Mouse (Mus musculus) testis, postnatal 10 days (tissue): ENCODE measurements at regions not wholly inside any gene's neighbourhood (a gene's known extent, or its start where the extent isn't known, plus 50 kb on each side); places are given as distances from the start of the nearest gene placed in this dataset.
"Not testable (repeated sequence)": the region's sequence is repeated elsewhere in the genome, so short reads cannot be mapped to it uniquely, and the experiment has no call there.

Experiments
- DNase-seq: peaks from one replicate; pipeline ENCODE4 v3.0.0; 2021; ENCODE audit warnings: low spot score

DNA sequence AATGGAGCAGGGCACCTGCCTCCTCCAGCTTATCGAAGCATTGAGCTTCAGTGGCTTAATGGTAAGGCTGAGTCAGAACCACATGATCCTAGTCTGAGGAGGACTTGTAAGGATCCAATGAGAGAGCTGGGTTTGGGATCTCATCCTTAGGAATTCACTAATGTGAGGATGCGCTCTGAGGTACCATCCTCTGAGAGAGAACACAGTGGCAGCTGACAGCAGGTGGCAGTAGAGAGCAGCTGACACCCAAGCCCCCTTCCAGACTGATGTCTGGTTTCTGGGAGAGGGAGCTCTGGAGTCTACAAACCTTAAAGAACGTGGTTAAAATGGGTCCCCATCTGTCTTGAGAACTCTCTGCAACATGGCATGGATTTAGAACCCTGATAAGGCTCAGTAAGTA is 137.8 kb downstream of the B3glct start:
- DNase-seq, result peak; percentile 80

DNA sequence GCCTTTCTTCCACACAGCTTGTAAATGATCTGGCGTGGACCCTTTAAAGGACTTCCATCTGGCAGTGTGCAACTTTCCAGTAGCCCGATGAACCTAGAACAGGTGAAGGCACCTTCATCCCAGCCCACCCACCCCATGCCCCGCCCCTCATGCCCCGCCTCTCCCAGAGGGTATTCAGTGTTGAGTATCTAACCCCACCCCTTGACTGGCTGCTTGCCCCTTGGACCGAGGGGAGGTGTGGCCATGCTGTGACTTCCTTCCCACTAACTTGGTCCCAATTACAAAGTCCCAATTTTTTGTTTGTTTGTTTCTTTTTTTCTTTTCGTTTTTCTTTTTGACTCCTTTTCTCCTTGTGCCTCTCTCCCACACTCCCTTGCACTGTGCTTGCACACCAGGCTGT is 140.8 kb downstream of the B3glct start:
- DNase-seq, result no peak

DNA sequence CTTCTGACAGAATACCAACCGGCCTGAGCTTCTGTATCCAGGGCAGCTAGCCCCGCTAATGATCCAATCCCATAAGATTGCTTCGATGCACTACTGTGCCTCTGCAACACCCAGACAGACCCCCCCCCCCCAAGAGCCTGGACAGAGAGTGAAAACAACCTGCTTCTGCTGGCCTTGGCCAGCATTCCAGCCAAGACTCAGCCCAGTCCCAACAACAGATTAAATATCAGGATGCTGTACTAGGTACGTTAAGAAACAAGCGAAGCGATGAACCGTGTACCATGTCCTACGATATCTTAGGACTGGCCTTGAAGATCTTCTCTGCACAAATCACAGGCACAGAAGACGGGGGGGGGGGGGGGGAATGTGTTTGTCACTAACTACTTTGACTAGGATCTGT is 145.8 kb downstream of the B3glct start:
- DNase-seq, result no peak

DNA sequence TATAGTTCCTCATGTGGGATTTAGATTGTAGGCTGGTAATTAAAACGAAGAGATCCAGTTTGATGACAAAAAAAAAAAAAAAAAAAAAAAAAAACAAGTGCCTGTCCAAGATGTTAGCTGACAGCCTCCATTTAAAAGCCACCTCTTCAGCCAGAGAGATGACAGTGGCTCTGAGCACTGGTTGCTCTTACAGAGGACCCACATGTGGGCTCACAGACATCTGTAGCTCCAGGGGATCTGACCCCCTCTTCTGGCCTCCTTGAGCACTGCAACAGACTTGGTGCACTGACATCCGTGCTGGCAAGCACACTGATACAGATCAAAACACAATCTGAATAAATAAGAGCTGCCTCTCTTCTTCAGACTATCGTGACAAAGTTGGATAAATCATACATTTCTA is 149.6 kb downstream of the B3glct start:
- DNase-seq, result no peak

DNA sequence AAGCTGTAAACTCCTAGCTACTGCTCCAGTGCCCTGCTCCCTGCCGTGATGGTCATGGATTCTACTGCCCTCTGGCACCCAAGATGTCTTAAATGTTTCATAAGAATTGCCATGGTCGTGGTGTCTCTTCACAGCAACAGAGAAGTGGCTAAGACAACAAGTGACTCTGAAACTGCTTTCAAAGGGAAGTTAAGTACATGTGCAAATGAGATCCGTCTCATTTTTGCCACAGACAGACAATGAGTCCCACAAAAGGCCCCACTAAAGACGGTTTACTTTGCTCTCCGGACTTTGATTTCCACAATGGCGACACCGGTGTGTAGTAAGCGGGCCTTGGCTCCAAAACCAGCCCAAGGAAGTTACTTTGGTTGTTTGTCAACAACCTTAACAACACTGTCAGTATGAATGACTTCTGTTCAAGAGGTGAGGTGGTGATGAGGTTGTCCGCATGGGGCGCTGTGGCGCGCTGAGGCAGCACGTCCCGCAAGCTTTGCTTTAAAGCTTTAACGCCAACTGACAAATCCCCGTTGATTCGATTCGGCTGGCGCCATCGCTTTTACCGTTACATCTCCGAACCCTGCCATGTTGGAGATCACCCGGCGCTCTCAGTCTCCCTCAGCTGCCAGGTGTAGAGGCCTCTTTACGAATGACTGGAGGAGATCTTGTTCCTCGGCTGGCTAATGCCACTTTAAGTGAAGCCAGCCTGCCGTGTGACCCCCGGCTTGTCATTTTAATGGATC is 153.3 kb downstream of the B3glct start:
- DNase-seq, result peak; percentile 83

DNA sequence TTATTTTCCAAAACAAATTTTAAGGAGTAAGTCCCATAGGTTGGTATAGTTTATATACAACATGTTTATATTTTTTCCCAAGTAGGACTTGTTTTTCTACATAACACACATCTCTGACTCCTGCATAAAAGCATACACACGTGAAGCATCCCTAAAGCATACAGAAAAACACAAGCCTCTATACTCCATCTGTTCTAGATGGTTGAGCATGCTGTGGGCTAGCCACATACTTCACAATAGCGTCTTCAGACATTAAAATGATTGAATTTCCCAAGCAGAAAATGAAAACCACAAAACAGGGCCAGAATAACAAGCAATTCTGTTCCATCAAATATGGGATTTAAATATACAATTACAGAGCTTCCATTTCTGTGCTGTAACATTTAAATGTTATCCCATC is 159.3 kb downstream of the B3glct start:
- no peak for DNase-seq

DNA sequence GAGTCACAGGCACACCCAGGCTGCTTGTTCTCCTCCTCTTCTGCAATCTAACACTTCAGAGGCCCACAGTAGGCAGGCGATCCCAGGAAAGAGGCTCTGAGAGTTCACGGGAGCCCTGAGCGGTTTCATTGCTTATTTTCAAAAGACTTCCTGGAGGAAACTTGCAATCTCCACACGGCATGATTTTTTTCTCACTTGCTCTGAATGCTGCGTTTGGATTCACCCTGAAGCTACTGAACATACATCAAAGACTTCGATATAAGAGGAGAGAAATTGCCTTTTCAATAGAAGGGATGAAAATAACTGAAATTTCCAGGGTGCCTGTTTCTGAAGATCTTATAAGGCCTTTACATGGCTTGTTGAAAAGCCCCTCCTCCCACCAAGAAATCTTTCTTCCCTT is 164.5 kb downstream of the B3glct start:
- DNase-seq, result no peak

DNA sequence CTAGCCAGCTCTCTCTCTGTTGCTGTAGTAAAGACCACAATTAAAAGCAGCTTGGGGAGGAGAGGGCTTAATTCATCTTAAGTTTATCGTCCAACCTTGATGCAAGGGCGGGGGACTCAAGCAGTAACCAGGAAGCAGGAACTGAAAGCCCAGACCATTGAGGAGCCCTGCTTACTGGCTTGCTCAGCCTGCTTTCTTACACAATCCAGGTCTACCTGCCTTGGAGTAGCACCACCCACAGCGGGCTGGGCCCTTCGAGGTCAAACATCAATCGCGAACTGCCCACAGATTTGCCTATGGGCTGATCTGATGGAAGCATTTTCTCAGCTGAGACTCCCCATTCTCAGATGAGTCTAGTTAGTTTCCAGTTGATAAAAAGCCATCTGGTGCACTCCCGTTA is 165.3 kb downstream of the B3glct start:
- DNase-seq, result no peak

DNA sequence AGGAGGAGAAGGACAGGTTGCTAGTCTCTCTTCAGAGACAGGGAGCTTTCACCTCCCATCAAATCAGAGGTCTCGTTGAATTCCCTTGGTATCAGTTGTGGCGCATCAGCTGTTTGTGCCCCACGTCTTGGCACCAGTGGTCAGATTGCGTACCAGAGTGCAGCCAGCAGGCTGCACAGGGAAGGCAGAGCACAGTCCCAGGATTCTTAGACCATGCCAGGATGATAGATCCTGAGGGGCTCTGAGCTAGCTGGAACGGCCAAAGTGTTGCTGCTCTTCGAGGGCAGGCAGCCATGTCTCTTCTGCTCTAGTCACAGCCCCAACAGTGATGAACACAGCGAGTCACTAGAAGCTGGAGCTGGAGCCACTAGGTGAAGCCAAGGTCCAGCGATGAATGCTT is 167.2 kb downstream of the B3glct start:
- DNase-seq, result no peak

DNA sequence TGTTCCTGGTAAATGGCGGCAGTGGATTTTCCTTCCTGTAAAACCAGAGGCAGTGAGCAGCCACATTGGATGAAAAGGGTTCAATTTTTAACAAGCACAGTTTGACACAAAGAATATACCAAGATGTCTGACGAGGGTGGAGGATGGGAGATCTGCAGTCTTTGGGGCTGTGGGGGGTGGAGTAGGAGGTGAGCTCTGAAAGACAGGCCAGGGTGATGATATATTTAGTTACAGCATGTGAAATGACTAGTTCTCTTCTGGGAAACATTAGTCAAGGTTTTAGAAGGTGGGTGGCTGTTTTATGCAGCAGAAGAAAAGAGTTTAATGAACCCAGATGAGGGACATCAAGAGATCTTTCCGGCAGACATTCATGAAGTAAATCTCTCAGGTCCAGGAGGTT is 170.0 kb upstream of the Rxfp2 start:
- no peak for DNase-seq

DNA sequence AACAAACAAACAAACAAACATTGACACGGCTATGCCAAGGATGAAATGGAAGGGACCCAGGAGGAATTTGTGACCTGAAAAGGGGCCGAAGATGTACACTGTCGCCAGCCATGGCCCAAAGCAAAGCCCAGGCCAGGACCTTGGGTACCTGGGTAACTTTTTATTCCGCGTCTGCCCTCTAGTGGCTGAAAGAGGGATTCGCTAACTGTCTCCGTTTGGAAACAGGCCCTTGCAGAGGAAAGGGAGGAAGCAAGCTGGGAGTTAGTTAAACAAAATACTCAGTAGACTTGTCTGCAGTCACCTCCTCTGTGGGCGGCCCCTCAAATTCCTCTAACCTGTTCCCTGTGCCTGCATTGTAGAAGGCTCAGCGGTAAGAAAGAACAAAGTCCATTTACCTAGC is 167.5 kb upstream of the Rxfp2 start:
- peak; percentile 84 for DNase-seq

DNA sequence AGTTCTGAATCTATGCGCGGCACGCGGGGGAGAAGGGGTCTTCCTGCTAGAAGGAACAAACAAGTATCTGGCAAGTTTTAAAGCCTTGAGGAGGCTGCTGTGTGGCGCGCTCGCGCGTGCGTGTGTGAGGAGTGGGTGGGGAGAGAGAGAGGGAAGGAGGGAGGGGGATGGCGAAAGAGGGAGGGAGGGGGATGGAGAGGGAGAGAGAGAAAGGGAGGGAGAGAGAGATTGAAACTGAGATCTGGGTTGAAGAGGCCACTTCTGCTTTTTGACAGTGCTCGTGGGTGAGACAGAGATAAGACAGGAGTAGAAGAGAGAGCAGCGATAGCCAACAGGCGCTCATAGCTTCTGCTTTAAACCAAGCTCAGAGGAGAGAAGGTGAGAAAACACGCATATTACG is 166.0 kb upstream of the Rxfp2 start:
- DNase-seq, result no peak

DNA sequence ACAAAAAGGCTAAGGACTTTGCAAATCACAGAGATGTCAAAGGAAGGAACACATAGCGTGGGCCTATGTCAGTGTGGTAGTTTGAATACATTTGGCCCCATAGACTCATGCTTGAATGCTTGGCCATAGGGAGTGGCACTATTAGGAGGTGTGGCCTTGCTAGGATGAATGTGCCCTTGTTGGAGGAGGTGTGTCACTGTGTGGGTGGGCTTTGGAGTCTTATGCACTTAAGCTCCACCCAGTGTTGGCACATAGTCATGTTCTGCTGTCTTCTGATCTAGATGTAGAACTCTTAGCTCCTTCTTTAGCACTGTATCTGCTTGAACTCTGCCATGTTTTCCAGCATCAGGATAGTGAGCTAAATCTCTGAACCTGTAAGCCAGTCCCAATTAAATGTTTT is 162.4 kb upstream of the Rxfp2 start:
- no peak for DNase-seq

DNA sequence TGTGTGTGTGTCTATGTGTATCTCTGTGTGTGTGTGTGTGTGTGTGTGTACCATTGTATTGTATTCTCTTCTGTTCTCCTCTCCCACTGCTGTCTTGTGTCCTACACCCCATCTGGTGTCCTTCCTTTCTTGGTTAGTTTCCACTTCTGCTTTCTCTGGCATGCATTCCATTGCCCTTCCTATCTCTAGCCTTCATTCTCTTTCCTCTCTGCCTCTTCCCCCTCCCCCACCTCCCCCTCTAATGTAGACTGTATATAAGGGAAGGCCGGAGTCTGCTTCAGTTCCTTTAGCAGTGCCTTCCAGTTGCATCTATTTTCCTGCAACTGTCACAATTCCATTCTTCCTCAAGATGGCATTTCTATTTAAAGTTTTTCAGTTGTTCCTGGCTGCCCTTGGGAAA is 161.5 kb upstream of the Rxfp2 start:
- no peak for DNase-seq

DNA sequence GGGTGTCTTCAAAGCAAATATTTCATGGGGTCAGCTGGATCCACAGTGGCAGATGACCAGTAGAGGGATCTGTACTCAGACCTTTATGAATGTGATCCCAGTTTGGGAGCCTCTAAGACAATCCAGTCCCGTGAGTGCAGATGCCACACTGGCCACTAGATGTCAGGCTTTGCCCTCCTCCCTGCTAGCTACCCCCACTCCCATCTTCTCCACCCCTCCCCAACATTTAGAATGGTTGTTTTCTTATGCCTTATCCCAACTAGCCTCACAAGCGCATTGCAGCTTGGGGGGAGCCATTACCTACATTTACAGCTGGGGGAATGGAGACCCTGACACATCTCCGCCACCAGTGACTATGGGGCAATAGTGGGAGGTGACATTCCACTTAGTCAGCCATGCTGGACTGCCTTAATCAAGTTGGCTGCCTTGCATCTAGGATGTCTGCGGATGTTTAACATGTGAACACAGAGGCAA is 156.9 kb upstream of the Rxfp2 start:
- DNase-seq, result peak; percentile 79

DNA sequence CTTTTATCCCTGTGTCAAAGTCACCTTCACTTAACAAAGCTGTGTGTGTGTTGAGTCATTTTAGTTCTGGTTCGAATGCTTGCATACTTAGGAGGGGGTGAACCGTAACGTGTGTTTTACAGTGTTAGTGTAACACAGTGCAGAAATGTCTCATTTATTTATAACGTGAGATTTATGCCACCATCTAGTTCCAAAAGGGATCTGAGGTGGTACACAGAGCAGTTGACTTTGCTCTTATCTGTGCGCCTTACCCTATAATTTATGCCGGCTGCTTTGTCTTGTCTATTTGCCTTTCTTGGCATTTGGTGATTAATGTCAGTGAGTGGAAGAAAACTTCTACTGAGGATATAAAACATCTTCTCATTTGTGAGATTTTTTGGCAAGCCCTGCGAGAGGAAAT is 150.5 kb upstream of the Rxfp2 start:
- DNase-seq, result no peak

DNA sequence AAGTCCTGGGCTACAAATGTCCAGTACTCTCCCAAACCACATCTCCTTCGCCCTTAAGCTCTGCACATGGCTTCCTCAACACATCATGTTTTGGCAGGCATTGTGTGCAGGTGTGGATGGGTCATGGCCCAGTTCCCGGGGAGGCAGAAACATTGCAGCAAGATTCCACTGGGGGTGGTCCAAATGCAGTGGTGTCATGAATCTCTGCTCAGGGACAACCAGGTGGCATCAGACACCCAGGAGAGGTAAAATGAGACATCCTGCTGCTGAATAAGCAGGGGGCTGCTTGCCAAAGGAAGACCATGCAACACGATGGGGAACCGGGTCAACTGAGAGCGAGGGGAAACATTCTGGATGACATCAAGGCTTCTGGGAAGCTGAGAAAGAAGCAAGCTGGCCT is 149.0 kb upstream of the Rxfp2 start:
- DNase-seq, result no peak

DNA sequence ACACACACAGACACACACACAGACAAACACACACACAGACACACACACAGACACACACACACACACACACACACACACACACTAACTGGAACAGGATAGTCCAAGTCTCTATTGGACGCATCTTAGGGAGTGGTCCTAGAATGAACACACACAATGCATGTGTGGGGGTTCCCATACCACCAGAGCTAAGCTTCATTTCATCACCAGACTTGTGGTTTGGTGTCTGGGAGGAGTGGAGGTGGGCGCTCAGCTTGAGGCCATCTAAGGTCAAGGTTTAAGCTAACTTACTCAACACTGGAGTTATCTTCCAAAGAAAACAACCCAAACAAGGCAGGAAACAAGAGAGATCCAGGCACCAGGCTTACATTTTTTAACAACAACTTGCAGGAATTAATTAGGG is 147.9 kb upstream of the Rxfp2 start:
- DNase-seq, result no peak

DNA sequence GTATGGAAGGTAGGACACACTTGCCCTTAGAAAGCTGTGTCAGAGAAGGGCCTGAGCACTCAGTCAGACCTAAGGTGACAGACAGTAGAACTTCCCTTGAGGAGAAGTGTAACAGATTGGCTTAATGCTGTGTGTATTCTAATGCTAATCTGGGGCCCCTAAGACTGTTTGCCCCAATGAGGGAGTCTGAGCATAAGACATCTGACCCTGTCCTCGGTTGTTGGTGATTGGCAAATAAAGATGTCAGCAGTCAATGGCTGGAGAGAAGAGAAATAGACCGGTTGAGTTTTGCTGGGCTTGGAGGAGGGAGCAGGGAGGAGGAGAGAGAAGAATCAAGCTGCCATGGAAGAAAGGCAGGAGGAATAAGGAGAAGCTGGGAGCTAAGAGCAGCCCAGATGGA is 147.0 kb upstream of the Rxfp2 start:
- no peak for DNase-seq

DNA sequence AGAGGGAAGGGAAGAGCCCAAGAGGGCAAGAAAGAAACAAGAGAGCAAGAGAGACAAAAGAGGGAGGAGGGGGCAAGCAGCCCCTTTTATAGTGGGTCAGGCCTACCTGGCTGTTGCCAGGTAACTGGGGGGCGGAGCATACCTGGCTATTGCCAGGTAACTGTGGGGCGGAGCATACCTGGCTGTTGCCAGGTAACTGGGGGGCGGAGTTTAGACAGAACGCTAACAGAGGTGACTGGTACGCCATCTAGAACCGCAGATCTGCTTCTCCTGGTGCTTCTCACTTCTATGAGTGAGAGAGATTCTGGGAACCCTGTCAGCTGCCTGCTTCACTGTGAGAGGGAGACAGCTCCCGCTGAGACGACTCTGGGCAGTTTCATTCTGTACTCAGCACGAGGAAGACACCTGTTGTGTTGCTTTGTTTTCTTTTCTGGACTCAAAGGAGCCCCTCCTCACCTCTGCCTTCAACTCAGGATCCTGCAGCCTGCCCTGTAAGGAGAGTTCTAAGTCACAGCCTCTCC is 144.9 kb upstream of the Rxfp2 start:
- no peak for DNase-seq

DNA sequence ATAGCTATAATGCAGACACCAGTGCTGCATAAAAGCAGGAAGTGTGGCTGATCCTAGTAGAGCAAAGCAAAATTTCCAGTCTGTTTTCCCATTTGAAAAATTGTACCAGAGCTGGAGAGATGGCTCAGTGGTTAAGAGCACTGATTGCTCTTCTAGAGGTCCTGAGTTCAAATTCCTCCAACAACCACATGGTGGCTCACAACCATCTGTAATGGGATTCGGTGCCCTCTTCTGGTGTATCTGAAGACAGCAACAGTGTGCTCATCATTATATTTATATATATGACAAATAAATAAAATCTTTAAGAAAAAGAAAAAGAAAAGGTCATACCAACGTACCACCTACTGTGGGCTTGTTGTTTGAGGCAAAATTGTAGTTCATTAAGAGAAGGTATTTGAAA is 144.1 kb upstream of the Rxfp2 start:
- DNase-seq, result no peak

DNA sequence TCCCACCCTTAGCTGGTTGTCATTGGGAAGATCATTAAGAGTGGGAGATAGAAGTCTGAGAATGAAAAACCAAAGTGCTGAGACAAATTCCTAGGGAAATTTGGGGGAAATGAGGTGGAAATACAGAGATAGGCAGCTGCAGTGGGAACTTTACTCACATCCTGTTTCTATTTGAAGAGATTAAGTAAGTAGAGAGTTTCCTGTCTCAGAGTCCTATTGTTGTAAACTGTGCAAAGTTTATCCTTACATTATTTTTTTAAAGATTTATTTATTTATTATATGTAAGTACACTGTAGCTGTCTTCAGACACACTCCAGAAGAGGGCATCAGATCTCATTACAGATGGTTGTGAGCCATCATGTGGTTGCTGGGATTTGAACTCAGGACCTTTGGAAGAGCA is 126.0 kb upstream of the Rxfp2 start:
- DNase-seq, result not testable (repeated sequence)

DNA sequence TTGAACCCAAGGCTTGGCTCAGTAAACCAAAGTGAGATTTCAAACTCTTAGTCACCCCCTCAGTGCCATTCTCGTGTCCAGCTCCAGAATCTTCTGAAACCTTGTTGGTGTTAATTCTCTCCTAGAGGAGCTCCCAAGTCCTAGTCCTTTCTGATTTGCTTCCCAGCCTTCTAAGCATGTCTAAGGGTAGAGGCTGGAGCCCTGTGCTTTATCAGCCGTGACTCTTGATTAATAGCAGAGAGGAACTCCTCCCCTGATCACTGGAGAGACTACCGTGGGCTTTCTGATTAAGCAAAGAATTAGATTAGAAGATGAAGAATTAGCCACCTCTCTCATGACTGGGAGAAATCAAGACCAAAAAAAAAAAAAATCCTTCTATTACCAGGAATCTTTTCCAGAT is 111.5 kb upstream of the Rxfp2 start:
- DNase-seq, result no peak

DNA sequence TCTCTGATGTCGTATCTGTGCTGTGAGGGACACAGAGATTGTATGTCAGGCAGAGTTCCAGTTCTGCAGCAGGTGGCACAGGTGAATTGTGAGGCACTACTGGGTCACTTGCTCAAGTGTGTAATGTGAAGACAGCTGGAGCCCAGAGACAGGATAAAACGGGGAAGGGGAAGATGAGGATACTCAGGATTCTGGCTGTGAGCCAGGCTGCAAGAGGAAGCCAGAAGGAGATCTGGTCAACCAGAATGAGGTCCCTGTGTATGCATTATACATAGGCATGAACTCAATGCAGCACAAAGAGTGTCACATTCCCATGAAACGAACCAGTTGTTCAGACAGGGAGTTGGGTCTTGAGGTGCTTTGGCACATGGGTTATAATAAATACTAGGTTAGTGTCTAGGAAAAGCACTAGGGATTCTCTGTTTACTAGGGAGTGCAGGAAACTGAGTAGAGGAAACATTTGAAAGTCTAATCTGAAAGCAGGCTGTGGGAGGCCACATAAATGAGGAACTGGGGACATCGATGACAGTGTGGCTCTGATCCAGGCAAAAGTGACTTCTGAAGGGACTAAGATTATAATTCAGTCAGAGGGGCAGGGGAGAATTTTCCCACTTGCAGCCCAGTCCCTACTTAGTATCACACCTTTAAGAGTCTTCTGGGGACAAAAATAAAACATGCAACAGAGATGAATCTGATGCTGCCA is 109.9 kb upstream of the Rxfp2 start:
- DNase-seq, result no peak
